Mouse (Mus musculus) testis, postnatal 14 days (tissue): Measurements from ENCODE around the gene Copz2.
"Not testable (repeated sequence)": the region's sequence is repeated elsewhere in the genome, so short reads cannot be mapped to it uniquely, and the experiment has no call there.

Source experiments
- DNase-seq: peaks from one replicate; pipeline ENCODE4 v3.0.0; 2021; ENCODE audit warnings: low spot score

Gene Copz2

DNA sequence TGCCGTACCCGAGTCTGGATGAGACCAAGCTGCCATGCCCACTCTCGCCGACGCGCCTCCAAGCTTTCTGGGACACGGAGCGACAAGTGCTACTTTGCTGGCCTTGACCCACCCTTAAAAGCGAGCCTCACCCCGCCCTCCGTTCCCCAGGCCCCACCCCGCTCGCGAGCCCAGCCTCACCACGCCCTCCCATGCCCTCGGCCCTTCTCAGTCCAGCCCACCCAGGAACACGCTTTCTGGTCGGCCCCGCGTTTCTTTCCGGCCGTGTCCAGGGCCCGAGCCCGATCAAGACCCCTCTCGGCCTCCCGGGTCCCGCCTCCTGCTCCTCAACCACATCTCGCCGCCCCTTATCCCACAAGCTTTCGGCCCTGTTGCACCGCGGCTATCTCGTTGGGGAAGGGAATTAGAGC, 20.3 kb upstream of the Copz2 start:
- DNase-seq: peak; percentile 91

- peak; percentile 100 for DNase-seq
These were observed 19.7 kb upstream of the Copz2 start, which contains the start of gene Nfe2l1 for GRCm38 (mm10) chr11:96829813-96830538. TSS of gene Nfe2l1 (minus strand) at chr11:96829968.

DNA sequence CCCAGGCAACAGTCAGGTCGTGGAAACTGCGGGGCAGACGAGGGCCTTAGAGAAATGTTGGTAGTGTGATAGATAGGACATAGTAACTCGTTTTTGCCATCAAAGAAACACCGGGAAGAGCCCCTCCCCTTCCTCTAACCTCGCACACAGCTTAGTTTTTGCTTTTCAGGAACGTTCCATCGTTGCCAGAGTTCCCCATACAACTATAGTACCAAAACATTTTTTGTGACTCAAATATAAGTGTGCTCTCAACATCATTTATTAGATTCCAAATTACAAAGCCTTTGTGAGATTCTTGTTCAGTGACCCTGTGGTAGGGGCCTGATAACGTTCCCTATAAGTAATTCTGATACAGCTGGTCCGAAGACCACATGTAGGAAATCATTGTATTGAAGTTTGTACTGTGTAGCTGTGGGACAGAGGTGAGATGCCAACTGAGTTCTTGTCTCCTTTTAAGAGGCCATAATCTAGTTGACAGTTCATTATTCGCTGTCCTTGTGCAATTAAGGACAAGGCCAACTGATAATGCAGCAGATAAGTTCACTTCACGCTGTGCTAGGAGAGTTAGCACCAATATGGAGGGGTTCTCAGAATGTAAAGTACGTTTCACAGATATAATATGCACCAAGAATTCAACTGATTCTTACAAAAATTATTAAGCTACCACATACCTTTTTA, 19.0 kb upstream of the Copz2 start:
- DNase-seq: no peak

DNA sequence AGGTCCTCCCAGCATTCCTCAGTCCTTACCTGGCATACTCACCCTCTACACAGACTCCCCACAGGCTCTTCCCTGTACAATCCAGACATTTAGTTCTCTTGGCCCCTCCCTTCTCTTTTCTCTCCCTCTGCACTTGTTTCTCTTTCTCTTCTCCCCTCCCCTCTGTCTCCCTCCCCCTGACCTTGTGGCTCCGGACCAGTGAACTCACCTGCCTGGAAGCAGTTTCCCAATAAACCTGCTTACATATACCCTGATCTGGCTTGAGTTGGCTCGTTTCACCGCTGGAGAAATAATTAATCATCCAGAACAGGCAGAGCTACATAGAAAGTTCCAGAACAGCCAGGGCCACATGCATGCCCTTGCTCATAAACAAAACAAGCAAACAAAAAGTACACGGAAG, 18.2 kb upstream of the Copz2 start:
- DNase-seq: no peak

- no peak for DNase-seq
These were observed 17.1 kb upstream of the Copz2 start for GRCm38 (mm10) chr11:96832541-96832940.

GRCm38 (mm10) chr11:96832973-96833372, 16.7 kb upstream of the Copz2 start:
- no peak for DNase-seq

GRCm38 (mm10) chr11:96834127-96834526, 15.5 kb upstream of the Copz2 start:
- DNase-seq: no peak

GRCm38 (mm10) chr11:96837298-96837697, 12.4 kb upstream of the Copz2 start:
- DNase-seq: no peak

GRCm38 (mm10) chr11:96838341-96838740, 11.3 kb upstream of the Copz2 start:
- DNase-seq: no peak

- DNase-seq: no peak
These were observed 10.2 kb upstream of the Copz2 start for GRCm38 (mm10) chr11:96839428-96839827.

DNA sequence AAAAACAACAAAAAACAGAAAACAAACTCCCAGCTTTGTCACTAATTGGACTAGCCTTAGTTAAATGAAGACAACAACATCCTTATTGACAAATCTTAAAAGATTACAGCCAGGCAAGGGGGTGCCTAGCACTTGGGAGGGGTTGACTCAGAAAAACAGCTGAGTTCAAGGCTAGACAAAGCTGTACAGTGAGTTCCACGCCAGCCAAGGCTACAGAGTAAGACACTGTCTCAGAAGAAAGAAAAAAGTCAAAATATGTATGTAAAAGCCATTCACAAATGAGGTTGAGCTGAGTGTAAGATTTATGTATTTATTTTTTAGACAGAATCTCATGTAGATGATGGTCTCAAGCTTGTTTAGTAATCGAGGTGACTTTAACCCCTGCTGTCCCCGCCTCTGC, 9.8 kb upstream of the Copz2 start:
- DNase-seq: no peak

DNA sequence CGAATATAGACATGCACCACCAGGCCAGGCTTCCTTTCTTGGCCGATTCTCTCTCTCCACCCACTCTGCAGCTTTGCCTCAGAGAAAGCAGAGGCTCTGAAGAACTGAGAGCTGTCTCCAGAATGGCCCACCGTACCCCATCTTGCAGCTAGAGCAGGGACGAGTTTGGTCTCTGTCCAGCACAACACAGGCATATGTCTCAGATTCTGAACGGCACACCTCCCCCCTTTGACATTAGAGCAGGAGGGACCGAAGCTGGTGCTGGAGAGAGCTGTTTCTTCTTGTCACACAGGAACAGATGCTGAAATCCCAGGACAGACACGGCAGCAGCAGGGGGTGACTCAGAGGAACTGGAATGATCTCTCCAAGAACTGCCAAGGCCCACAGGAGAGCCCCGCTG, 9.4 kb upstream of the Copz2 start:
- DNase-seq: no peak

DNA sequence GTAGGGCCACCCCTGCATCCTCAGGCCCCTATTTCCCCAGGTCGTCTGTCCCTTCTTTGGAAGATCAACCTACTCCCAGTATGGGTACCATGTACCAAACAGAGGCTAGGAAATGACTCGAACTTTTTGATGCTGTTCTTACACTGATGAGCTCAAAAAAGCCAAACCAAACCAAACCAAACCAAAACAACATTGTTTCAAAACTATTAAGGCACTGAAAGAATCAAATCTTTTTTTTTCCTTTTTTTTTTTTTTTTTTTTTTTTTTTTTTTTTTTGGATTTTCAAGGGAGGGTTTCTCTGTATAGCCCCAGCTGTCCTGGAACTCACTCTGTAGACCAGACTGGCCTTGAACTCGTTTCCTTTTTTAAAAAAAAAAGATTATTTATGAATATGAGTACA, 6.0 kb upstream of the Copz2 start:
- DNase-seq: no peak

DNA sequence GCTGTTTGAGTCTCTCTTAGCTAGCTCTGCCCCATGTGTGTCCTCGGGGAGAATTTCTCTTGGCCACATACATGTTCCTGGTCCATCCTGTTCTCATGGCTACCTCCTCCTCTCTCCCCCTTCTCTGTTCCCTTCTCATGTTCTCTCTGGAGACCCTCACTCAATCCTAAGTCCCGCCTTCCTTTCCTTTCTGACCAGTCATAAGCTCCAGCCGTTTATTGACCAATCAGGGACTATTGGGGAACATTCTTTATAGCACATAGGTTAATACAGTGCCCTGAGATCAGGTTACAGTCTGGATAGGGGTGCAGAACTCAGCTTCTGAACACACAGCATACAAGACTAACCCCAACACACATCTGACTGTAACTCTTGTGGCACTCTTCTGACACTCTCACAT, 2.4 kb upstream of the Copz2 start:
- DNase-seq: no peak

GRCm38 (mm10) chr11:96848694-96849093, 976 bp upstream of the Copz2 start:
- DNase-seq: no peak

DNA sequence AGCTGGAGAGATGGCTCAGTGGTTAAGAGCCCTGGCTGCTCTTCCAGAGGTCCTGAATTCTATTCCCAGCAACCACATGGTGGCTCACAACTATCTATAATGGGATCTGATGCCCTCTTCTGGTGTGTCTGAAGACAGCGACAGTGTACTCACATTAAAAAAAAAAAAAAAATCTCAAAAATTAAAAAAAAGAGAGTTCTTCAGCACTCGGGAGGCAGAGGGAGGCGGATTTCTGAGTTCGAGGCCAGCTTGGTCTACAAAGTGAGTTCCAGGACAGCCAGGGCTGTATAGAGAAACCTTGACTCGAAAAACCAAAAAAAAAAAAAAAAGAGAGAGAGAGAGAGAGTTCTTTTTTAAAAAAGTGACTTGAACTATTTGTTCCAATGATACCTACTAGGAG, 525 bp upstream of the Copz2 start:
- DNase-seq: not testable (repeated sequence)

DNA sequence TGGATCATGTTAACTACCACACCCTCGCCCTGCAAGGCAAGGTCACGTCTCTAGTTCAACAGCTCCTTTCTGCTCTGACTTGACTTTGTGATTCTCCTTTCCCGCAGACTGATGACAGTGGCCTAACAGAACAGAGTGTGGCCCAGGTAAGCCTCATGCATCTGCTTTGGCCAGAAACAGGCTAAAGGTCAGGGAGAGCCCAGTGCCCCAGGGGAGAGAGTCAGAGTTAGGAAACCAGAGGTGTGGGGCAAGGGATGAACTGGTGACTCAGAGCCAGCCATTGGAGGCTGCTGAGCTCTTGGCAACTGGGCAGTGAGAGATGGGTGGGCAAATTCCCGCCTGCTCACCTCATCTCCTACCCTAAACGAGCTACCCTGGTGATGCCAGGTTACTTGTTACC, 7.8 kb downstream of the Copz2 start:
- no peak for DNase-seq

DNA sequence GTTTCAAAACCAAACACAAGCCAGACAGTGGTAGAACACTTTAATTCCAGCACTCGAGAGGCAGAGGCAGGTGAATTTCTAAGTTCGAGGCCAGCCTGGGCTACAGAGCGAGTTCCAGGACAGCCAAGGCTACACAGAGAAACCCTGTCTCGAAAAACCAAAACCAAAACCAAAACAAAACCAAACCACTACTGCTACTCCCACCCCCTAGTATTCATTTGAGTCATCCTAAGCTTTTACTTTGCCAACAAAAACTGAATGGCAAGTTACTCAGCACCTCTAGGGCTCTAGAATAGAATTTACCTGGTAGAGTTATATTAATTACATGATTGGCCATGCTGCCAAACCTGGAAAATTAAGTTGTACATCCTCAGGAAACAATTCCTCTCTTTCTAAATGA, 10.0 kb downstream of the Copz2 start:
- no peak for DNase-seq

- peak; percentile 76 for DNase-seq
These were observed 10.9 kb downstream of the Copz2 start for GRCm38 (mm10) chr11:96860564-96860963.

DNA sequence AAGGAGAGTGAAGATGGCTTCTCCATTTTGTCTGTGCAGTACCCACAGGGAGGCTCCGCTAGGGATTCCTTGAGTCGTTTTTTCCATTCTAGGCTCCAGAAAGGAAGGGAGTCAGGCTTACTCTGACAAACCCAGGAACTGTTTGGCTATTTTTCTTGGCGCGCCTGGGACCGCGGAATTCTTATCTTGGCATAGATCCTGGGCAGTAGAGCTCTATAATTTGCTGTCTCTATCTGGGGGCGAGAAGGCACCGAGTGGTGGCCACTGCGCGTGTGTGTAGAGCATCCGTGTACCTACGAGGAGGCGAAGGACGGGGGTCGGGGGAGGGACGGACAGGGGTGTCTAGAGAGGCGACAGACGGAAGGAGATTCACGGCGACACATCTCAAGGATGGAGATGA, 11.8 kb downstream of the Copz2 start:
- DNase-seq: peak; percentile 46

GRCm38 (mm10) chr11:96861878-96862289, 12.2 kb downstream of the Copz2 start:
- peak; percentile 92 for DNase-seq

- no peak for DNase-seq
These were observed 12.9 kb downstream of the Copz2 start for GRCm38 (mm10) chr11:96862534-96862933.

GRCm38 (mm10) chr11:96863206-96863995, 13.7 kb downstream of the Copz2 start:
- no peak for DNase-seq
